ENCODE assay signal across 15 mouse cellular contexts in the genomic region with DNA sequence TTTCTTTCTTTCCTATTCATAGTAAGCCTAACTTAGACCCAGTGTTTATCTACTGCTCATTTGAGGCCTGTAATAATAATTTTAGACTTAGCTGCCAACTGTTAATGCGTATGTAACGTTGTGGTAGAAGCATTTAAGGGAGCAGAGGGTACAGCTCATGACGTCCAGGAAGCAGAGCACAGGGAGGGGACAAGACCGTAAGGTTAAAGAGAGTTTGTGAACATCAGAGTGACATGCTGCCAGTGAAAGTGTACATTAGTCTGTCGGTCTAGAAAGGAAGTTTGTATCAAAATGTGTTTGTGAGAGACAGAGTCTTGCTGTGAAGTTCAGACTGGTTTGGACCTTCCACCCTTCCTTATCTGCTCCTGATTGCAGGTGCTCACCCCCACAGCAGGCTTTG.
"Had no signal": no experiment of that assay in that cellular context is flagged by ENCODE, and none has a peak within 500 bp of the region (broad histone marks: within the 10 kb centered on the region; RNA-seq: fewer than 3 reads in every experiment).

No protein-coding gene starts in this region.

- H3K4me3 ChIP-seq: limb, embryonic 12.5 days; liver, embryonic 13.5 days; lung, embryonic 15.5 days; megakaryocyte, embryonic 14.5 days; midbrain, embryonic 15.5 days; neural tube, embryonic 13.5 days had no signal

- H3K9ac ChIP-seq: limb, embryonic 12.5 days; liver, embryonic 13.5 days; liver, postnatal 0 days; lung, embryonic 15.5 days; midbrain, embryonic 15.5 days; neural tube, embryonic 13.5 days had no signal

- H3K36me3 ChIP-seq: midbrain, embryonic 15.5 days had no signal

- H3K27ac ChIP-seq: limb, embryonic 12.5 days; liver, embryonic 13.5 days; lung, embryonic 15.5 days; macrophage; midbrain, embryonic 15.5 days; neural tube, embryonic 13.5 days had no signal

- H3K9me3 ChIP-seq: limb, embryonic 12.5 days; liver, embryonic 13.5 days; lung, embryonic 15.5 days; megakaryocyte, embryonic 14.5 days; midbrain, embryonic 15.5 days; neural tube, embryonic 13.5 days had no signal

- DNase-seq: kidney, adult 2 months; kidney, postnatal 36 days; liver; liver, embryonic 13.5 days; liver, postnatal 0 days; lung, postnatal 14 days; right cerebral cortex, postnatal 14 days; thymus, adult 18-20 months; thymus, postnatal 25 days had no signal
